Mouse (Mus musculus) intestine, embryonic 15.5 days (tissue): ENCODE results near the gene Thap4. TPM values are rescaled to one million over a fixed set of nuclear protein-coding genes. Genes with fewer than 3 reads are reported as not detected.

Experiments
- ATAC-seq: fragments of 200-750 bp; cut with Nextera tagmentation; 2 replicates; pipeline ENCODE4 v1.8.0; 2017; ENCODE audit warnings: moderate TSS enrichment, moderate library complexity
- H3K27ac ChIP-seq: fragments of 300-500 bp; sonication (generic); 2 replicates; pipeline ENCODE4 v1.5.1; 2015; ENCODE audit warnings: mild to moderate bottlenecking, inconsistent platforms
- H3K27me3 ChIP-seq: fragments of 300-500 bp; sonication (generic); replicated peaks from 2 replicates; pipeline ENCODE4 v1.6.1; 2015; ENCODE audit warnings: inconsistent platforms
- H3K36me3 ChIP-seq: fragments of 300-500 bp; sonication (generic); 2 replicates; pipeline ENCODE4 v1.6.1; 2015; ENCODE audit warnings: inconsistent platforms
- H3K4me1 ChIP-seq: fragments of 300-500 bp; sonication (generic); replicated peaks from 2 replicates; pipeline ENCODE4 v1.6.1; 2015; ENCODE audit warnings: inconsistent platforms
- H3K4me2 ChIP-seq: fragments of 300-500 bp; sonication (generic); replicated peaks from 2 replicates; pipeline ENCODE4 v1.6.1; 2015; ENCODE audit warnings: mild to moderate bottlenecking, inconsistent platforms
- H3K4me3 ChIP-seq: fragments of 300-500 bp; sonication (generic); replicated peaks from 2 replicates; pipeline ENCODE4 v1.5.1; 2015; ENCODE audit warnings: inconsistent platforms
- H3K9ac ChIP-seq: fragments of 300-500 bp; sonication (generic); 2 replicates; pipeline ENCODE4 v1.6.1; 2015; ENCODE audit warnings: inconsistent platforms
- H3K9me3 ChIP-seq: fragments of 300-500 bp; sonication (generic); 2 replicates; pipeline ENCODE4 v1.6.1; 2016; ENCODE audit warnings: inconsistent platforms
- WGBS: fragments of 180-500 bp; shearing (Covaris S2); methylation state at CpG from one replicate; pipeline ENCODE4 v1.1.7; 2015; 5-methylcytosine and 5-hydroxymethylcytosine counted together
- polyA plus RNA-seq: library from polyadenylated mRNA; unstranded; fragments of >200 nt; fragmentation: Nextera tagmentation; extraction: Ambion mirVana; gene quantifications from 2 replicates; pipeline ENCODE4 v1.2.1, GENCODE M21; 2015

Thap4 gene
- polyA plus RNA-seq, 1 experiment from 2014 or later: 70.9 TPM

- 72% methylated on average over 10 of the region's 10 CpGs for WGBS
- ATAC-seq: peak; percentile 80
- Histone ChIP-seq H3K27ac (0 out of 2 replicates have a peak overlapping the region, but pooled peaks have one; percentile 9), H3K27me3 (no peaks in the 10 kb centered on the region), H3K9me3 (no peaks in the 10 kb centered on the region), H3K4me3 (no peak overlapping the region), H3K4me2 (no peak overlapping the region), H3K9ac (no peak overlapping the region), H3K36me3 (peaks cover 2% of the 10 kb centered on the region; the same call in 1 of the 2 replicates), H3K4me1 (no peaks in the 10 kb centered on the region)
Observed at GRCm38 (mm10) chr1:93703472-93704048, 51.1 kb downstream of the Thap4 start.

DNA sequence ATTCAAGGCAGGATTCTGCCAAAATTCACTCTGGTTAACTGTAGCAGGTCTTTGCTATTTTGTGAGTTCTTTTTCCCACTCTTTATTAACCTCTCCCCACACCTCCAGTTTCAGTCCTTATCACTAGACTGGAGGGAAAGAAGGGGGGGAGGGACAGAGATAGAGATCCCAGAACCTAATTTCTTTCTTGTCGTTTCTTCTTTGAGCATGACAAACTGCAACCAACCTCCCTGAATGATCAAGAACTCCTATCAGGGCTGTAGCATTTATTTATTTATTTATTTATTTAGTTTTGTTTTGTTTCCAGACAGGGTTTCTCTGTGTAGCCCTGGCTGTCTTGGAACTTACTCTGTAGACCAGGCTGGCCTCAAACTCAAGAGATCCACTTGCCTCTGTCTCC lies 52.6 kb downstream of the Thap4 start:
- Histone ChIP-seq H3K4me1 (0 out of 2 replicates have a peak, but pooled peaks cover 7% of the 10 kb centered on the region), H3K4me2 (no peak overlapping the region), H3K9ac (no peak overlapping the region), H3K4me3 (no peak overlapping the region), H3K27me3 (no peaks in the 10 kb centered on the region), H3K36me3 (peaks cover 2% of the 10 kb centered on the region; the same call in 1 of the 2 replicates), H3K9me3 (no peaks in the 10 kb centered on the region), H3K27ac (no peak overlapping the region)
- WGBS: 74% methylated on average over 1 of the region's 1 CpGs
- ATAC-seq: no peak

GRCm38 (mm10) chr1:93699159-93699558 lies 55.5 kb downstream of the Thap4 start:
- no peak overlapping the region for H3K4me3 ChIP-seq
- H3K4me1 ChIP-seq: 0 out of 2 replicates have a peak, but pooled peaks cover 8% of the 10 kb centered on the region
- no peaks in the 10 kb centered on the region for H3K27me3 ChIP-seq
- H3K9ac ChIP-seq: no peak overlapping the region
- no peaks in the 10 kb centered on the region for H3K36me3 ChIP-seq
- 79% methylated on average over 4 of the region's 4 CpGs for WGBS
- no peak overlapping the region for H3K27ac ChIP-seq
- H3K4me2 ChIP-seq: no peak overlapping the region
- no peaks in the 10 kb centered on the region for H3K9me3 ChIP-seq
- no peak for ATAC-seq

- Histone ChIP-seq H3K27ac (peak overlapping the region; percentile 8; the same call in 1 of the 2 replicates), H3K36me3 (no peaks in the 10 kb centered on the region), H3K4me3 (no peak overlapping the region), H3K9ac (no peak overlapping the region), H3K4me1 (0 out of 2 replicates have a peak, but pooled peaks cover 8% of the 10 kb centered on the region), H3K4me2 (no peak overlapping the region), H3K9me3 (no peaks in the 10 kb centered on the region), H3K27me3 (no peaks in the 10 kb centered on the region)
- no peak for ATAC-seq
- WGBS: 35% methylated on average over 3 of the region's 3 CpGs
Observed at GRCm38 (mm10) chr1:93697317-93697716, 57.3 kb downstream of the Thap4 start.

GRCm38 (mm10) chr1:93694966-93695365 lies 59.7 kb downstream of the Thap4 start:
- Histone ChIP-seq H3K4me2 (no peak overlapping the region), H3K27ac (no peak overlapping the region), H3K4me3 (no peak overlapping the region), H3K36me3 (no peaks in the 10 kb centered on the region), H3K4me1 (0 out of 2 replicates have a peak, but pooled peaks cover 8% of the 10 kb centered on the region), H3K27me3 (no peaks in the 10 kb centered on the region), H3K9me3 (no peaks in the 10 kb centered on the region), H3K9ac (no peak overlapping the region)
- no peak for ATAC-seq
- 76% methylated on average over 6 of the region's 6 CpGs for WGBS

DNA sequence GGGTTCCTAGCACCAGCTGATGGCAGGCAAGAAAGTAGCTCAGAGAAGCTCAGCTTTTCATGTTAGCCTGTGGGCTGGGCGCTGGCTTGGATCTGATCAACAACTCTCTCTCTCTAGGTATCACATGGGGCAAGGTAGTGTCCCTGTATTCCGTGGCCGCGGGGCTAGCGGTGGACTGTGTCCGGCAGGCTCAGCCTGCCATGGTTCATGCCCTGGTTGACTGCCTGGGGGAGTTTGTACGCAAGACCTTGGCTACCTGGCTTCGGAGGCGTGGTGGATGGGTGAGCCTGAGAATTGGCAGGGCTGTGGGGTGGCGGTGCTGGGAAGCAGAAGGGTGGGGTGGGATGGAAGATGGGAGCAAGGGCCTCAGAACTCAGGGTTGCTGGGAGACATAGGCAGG lies 60.7 kb downstream of the Thap4 start:
- peak; percentile 21 for ATAC-seq
- Histone ChIP-seq H3K4me2 (no peak overlapping the region), H3K36me3 (no peaks in the 10 kb centered on the region), H3K9me3 (no peaks in the 10 kb centered on the region), H3K27me3 (no peaks in the 10 kb centered on the region), H3K9ac (no peak overlapping the region), H3K4me1 (peaks cover 8% of the 10 kb centered on the region; the same call in 1 of the 2 replicates), H3K27ac (peak overlapping the region; percentile 5; the same call in 1 of the 2 replicates), H3K4me3 (no peak overlapping the region)
- 95% methylated on average over 10 of the region's 10 CpGs for WGBS

DNA sequence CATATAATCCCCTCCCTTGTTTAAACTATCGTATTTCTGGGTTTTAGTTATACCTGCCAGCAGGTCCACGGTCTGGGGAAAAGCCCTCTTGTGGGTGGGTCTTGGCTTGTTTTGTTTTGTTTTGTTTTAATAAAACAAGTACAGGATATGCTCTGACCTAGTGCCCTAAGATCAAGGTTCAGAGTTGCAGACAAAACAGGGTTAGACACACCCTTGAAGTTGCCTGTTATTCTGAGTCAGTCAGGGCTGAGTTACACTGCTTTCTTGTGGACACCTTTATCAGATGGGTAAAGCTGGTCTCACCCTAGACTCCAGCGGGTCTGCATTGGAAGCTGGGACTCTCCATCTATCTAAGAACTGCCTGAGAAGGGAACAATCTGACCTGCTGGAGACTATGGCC lies 61.2 kb downstream of the Thap4 start:
- Histone ChIP-seq H3K9me3 (no peaks in the 10 kb centered on the region), H3K27me3 (no peaks in the 10 kb centered on the region), H3K4me3 (no peak overlapping the region), H3K9ac (no peak overlapping the region), H3K27ac (peak overlapping the region; percentile 5; the same call in 1 of the 2 replicates), H3K4me2 (no peak overlapping the region), H3K36me3 (no peaks in the 10 kb centered on the region), H3K4me1 (peaks cover 8% of the 10 kb centered on the region; the same call in 1 of the 2 replicates)
- ATAC-seq: peak; percentile 68
- WGBS: 67% methylated on average over 3 of the region's 3 CpGs

GRCm38 (mm10) chr1:93692773-93693172 lies 61.9 kb downstream of the Thap4 start:
- Histone ChIP-seq H3K4me1 (peaks cover 8% of the 10 kb centered on the region), H3K4me3 (no peak overlapping the region), H3K27me3 (no peaks in the 10 kb centered on the region), H3K27ac (no peak overlapping the region), H3K36me3 (no peaks in the 10 kb centered on the region), H3K4me2 (no peak overlapping the region), H3K9ac (no peak overlapping the region), H3K9me3 (no peaks in the 10 kb centered on the region)
- peak; percentile 18; the same call in 1 of the 2 replicates for ATAC-seq
- WGBS: 77% methylated on average over 9 of the region's 9 CpGs

DNA sequence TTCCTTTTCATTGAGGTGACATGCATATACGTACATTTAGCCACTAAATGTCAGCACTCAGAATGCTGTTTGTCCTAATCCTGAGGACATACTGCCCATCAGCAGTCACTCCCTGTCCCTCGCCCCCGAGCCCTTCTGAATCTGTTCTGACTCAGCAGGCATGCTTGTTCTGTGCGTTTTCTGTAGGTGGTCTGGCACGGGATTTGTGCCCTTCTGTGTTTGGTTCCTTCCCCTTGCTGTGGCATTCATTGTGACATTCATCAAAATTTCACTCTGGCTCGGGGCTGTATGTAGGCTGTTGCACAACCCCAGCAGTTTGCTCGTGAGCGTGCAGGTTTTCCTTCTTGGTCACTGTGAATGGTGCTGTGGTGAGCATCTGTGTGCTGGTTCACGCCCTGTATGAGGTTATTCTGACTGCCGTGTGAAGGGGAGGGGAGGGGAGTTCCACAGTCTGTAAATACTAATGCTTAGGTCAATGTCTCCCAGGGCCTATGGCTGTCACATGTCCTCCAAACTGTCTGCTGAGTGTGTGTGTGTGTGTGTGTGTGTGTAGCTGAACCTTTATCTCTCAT lies 62.8 kb downstream of the Thap4 start:
- no peaks in the 10 kb centered on the region for H3K9me3 ChIP-seq
- H3K27me3 ChIP-seq: no peaks in the 10 kb centered on the region
- H3K4me3 ChIP-seq: no peak overlapping the region
- H3K27ac ChIP-seq: no peak overlapping the region
- H3K4me2 ChIP-seq: no peak overlapping the region
- WGBS: 67% methylated on average over 10 of the region's 10 CpGs
- peak; percentile 40 for ATAC-seq
- no peak overlapping the region for H3K9ac ChIP-seq
- no peaks in the 10 kb centered on the region; the same call in none of the 2 replicates for H3K4me1 ChIP-seq
- H3K36me3 ChIP-seq: no peaks in the 10 kb centered on the region

DNA sequence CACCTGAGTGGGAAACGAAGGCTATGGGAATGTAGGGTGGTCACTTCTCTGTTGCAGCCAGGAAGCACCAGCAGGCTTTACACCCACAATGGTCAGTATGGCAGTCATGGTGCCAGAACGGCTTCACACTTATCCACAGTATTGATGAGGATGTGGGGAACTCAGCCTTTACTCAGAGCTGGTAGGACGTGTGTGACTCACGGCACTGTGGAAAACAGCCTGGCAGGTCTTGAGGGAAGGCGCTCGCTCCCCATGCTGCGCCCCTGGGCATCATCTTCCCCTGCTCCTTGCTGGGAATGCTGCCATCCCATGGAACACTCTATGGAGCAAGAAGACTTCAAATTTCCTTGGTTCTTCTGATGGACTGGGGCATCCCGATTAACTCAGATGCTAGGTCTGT lies 63.6 kb downstream of the Thap4 start:
- H3K9me3 ChIP-seq: no peaks in the 10 kb centered on the region
- H3K9ac ChIP-seq: no peak overlapping the region
- ATAC-seq: no peak
- WGBS: 89% methylated on average over 8 of the region's 8 CpGs
- no peak overlapping the region for H3K4me2 ChIP-seq
- peaks cover 7% of the 10 kb centered on the region for H3K4me1 ChIP-seq
- H3K27ac ChIP-seq: no peak overlapping the region
- H3K27me3 ChIP-seq: no peaks in the 10 kb centered on the region
- no peak overlapping the region for H3K4me3 ChIP-seq
- no peaks in the 10 kb centered on the region for H3K36me3 ChIP-seq

- no peak overlapping the region for H3K4me3 ChIP-seq
- H3K27me3 ChIP-seq: no peaks in the 10 kb centered on the region
- H3K9ac ChIP-seq: no peak overlapping the region
- ATAC-seq: no peak
- H3K9me3 ChIP-seq: no peaks in the 10 kb centered on the region
- H3K4me2 ChIP-seq: no peak overlapping the region
- H3K36me3 ChIP-seq: no peaks in the 10 kb centered on the region
- no peak overlapping the region for H3K27ac ChIP-seq
- WGBS: 78% methylated on average over 7 of the region's 7 CpGs
- H3K4me1 ChIP-seq: peaks cover 8% of the 10 kb centered on the region
Observed at GRCm38 (mm10) chr1:93689901-93690496, 64.7 kb downstream of the Thap4 start.

- Histone ChIP-seq H3K9ac (no peak overlapping the region), H3K27me3 (no peaks in the 10 kb centered on the region), H3K9me3 (no peaks in the 10 kb centered on the region), H3K27ac (no peak overlapping the region), H3K4me3 (no peak overlapping the region), H3K4me1 (peaks cover 8% of the 10 kb centered on the region), H3K36me3 (no peaks in the 10 kb centered on the region), H3K4me2 (0 out of 2 replicates have a peak overlapping the region, but pooled peaks have one; percentile 96)
- ATAC-seq: no peak
- 75% methylated on average over 8 of the region's 8 CpGs for WGBS
Observed at GRCm38 (mm10) chr1:93688154-93688553, 66.5 kb downstream of the Thap4 start.
